Mouse (Mus musculus): Measurements from ENCODE around the gene Pskh1. TPM values are rescaled to one million over a fixed set of nuclear protein-coding genes. Genes with fewer than 3 reads are reported as not detected.

Pskh1 gene
- polyA plus RNA-seq (2012; rRNA removed) = 30.0 and 32.6 TPM in 2 replicates

DNA sequence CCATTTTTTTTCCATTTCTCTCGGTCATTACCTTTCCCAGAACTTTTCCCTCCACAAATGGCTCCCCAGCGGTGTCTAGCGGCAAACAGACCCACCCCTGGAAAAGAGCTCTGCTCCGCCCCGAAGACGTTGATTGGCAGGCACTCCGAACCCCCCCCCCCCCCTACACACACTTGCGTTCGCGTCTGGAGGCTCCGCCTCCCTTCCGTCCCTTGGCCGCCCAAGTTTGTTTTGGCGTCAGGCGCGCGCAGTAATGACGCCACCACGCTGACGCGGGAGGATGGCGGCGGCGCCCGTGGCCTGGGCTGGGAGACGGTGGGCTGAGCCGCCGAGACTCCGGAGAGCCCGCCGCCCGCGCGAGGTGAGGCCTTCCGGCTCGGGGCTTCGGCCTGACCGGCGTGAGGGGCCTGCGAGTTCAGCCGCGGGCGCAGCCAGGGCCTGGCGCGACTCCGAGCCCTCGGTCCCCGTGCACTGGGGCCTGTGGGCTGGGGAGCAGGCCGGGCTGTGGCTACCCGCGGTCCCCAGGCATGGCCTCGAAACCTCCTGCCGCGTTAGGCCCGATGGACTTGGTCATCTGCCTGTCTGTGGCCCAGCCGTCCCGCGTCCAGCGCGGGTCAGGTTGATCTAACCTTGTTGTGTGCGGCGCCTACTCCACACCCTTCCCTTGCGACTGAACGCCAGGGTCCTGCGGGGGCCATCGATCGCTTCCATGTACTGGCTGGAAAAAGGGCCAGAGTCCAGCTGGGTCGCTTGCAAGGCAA is at the start of gene Pskh1:
Pskh1 (plus strand) TSS at position 262 of the 761 bp plus-strand sequence.
- peak; percentile 96 for DNase-seq (ENCODE audit: low spot score)

GRCm38 (mm10) chr8:105850611-105851010 is 49.6 kb upstream of the Pskh1 start:
- no peak for DNase-seq (ENCODE audit: low spot score)

- DNase-seq (ENCODE audit: low spot score) = peak; percentile 67
Observed at GRCm38 (mm10) chr8:105851651-105852143, 48.5 kb upstream of the Pskh1 start.

GRCm38 (mm10) chr8:105852146-105852729 is 48.0 kb upstream of the Pskh1 start:
- DNase-seq (ENCODE audit: low spot score) = no peak

DNA sequence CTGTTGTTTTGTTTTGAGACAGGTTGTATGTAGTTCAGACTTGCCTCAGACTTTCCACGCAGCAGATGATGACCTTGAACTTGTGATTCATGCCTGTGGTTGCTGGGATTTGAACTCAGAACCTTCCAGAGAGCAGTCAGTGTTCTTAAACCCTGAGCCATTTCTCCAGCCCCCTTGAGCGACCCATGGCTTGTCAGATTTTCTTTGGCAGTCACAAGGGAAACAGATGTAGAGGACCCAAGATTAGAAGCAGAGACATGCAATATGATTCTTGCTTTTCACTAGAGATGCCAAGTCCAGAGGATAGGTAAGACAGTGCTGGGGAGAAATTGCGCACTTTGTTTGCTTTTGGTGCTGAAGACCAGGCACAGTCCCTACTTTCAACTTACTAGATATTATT is 47.1 kb upstream of the Pskh1 start, which contains the start of gene Cenpt:
Cenpt (minus strand) TSS at position 101 of the 400 bp plus-strand sequence.
- no peak for DNase-seq (ENCODE audit: low spot score)

DNA sequence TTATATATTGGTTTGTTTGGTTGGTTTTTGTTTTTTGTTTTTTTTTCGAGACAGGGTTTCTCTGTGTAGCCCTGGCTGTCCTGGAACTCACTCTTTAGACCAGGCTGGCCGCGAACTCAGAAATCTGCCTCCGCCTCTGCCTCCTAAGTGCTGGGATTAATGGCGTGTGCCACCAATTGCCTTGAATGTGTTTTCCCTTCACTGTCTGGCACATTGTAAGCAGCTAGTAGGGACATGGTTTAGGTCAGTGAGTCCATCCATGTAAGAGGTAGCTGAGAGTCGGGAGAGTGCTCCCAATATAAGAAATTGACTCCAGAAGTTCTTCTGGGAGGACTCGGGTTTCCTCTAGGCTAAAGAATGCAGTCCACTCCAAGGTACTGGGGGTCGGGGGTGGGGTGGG is 45.9 kb upstream of the Pskh1 start:
- DNase-seq (ENCODE audit: low spot score) = no peak

- peak; percentile 88 for DNase-seq (ENCODE audit: low spot score)
Observed at GRCm38 (mm10) chr8:105854715-105855216, 45.5 kb upstream of the Pskh1 start, which contains the start of gene Thap11. Gene Thap11 (plus strand): TSS chr8:105855132.

DNA sequence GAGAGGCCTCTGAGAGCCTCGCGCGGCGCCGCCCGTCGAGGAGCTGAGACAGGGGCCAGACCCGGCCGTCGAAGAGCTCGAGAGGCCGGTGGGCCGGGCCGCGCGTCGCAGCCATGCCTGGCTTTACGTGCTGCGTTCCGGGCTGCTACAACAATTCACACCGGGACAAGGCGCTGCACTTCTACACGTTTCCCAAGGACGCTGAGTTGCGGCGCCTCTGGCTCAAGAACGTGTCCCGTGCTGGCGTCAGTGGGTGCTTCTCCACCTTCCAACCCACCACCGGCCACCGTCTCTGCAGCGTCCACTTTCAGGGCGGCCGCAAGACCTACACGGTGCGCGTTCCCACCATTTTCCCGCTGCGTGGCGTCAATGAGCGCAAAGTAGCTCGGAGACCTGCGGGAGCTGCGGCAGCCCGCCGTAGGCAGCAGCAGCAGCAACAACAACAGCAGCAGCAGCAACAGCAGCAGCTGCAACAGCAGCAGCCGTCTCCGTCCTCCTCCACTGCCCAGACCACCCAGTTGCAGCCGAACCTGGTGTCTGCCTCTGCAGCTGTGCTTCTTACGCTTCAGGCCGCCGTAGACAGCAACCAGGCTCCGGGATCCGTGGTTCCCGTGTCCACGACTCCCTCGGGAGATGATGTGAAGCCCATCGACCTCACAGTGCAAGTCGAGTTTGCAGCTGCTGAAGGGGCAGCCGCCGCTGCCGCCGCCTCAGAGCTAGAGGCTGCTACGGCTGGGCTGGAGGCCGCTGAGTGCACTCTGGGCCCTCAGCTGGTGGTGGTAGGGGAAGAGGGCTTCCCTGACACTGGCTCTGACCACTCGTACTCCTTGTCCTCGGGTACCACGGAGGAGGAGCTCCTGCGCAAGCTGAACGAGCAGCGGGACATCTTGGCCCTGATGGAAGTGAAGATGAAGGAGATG is 44.7 kb upstream of the Pskh1 start:
- peak; percentile 58 for DNase-seq (ENCODE audit: low spot score)

DNA sequence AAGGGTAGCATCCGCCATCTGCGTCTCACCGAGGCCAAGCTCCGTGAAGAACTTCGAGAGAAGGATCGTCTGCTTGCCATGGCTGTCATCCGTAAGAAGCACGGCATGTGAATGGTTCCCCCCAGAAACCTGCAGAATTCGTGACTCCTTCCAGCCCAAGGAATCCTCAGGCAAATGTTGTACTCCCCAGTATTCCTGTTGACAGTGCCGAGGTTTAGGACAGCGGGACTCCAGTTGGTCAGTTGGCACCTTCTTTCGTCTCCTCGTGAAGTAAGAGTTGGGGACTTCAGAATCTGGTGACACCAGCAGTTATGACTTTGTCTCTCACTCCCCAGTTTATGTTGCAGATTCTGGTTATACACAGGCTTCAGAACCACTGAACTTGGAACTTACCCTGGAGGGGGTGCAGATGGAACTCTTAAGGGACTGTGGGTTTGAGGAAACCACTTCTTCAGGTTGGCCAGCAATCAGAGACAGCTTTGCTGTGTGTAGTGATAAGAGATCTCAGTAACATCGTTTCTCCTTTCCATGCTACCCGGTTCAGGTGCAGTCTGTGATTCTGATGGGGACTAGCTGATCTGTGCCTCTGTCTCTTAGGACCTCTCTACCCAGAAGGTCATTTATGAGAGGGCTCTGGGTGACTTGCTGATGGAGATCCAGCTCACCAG is 43.9 kb upstream of the Pskh1 start:
- DNase-seq (ENCODE audit: low spot score) = no peak

DNA sequence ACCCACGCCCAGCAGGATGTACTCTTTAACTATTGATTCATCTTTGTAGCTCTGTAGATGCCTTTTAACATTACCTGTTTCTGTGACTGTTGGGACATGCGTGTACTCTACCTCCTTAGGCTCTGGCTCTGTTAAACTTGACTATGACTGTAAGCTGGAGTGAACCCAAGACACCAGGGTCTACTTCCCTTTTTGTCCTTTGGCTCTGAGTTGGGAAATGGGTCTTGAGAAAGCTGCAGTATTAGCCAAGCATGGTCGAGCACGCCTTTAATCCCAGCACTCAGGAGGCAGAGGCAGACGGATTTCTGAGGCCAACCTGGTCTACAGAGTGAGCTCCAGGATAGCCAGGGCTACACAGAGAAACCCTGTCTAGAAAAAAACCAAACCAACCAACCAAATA is 41.7 kb upstream of the Pskh1 start:
- no peak for DNase-seq (ENCODE audit: low spot score)

DNA sequence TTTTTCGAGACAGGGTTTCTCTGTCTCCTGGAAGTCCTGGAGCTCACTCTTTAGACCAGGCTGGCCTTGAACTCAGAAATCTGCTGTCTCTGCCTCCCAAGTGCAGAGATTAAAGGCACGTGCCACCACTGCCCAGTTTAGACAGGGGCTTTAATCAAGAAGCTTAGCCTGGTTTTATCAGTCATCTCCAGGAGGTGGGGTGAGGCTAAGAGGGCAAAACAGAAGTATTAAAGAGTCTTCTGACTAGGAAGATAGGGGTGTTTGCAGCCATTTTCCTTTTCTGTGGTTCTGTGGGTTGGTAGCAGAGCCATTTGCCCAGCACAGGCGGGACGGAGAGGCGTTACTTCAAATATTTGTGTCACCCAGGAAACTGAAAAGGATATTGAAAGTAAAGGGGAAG is 40.9 kb upstream of the Pskh1 start:
- DNase-seq (ENCODE audit: low spot score) = no peak

- DNase-seq (ENCODE audit: low spot score) = peak; percentile 87
Observed at GRCm38 (mm10) chr8:105860143-105860981, 39.9 kb upstream of the Pskh1 start, which contains the start of gene Nutf2. Gene Nutf2 (plus strand): TSS chr8:105860580.

DNA sequence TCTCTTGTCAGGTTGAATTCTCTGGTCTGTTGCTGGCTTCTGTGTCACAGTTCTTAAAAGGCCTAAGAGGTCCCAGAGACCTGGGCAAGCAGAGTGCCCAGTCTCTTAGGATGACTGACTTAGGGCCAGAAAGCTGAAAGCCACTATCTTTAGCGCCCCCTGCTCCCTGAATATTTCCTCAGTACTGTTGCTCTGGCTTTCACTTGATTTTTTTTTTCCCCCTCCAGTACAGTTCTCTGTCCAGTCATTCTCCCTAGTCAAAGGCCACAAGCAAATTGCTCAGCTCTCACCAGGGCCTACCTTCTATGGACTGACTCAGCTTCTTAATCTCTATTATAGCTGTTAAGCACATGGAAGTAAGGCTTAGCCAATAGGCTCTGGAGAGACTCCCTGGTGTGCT is 38.3 kb upstream of the Pskh1 start:
- DNase-seq (ENCODE audit: low spot score) = no peak

DNA sequence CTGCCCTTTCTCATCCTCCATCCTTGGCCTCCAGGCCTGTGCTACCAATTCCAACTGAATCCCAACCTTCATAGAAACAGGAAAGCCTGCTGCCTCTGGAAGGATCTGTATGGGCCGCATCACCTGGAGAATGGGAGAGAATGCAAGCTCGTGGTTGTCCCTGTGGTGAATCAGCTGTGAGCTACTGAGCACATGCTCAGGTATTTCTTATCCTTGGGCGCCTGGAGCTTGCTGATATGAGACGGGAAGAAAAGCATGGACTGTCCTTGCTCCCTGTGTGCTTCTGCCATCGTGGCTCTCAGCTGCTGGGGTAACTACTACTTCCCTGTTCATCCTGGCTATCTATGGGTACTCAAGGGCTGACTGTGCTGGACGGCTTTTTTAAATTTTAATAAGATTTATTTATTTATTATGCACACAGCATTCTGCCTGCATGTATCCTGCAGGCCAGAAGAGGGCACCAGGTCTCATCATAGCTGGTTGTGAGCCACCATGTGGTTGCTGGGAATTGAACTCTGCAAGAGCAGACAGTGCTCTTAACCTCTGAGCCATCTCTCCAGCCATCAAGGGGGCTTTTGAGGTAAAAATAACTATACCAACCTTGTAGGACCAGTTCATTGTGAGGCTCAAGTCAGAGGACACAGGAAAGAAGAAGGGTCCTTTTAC is 33.7 kb upstream of the Pskh1 start:
- no peak for DNase-seq (ENCODE audit: low spot score)

DNA sequence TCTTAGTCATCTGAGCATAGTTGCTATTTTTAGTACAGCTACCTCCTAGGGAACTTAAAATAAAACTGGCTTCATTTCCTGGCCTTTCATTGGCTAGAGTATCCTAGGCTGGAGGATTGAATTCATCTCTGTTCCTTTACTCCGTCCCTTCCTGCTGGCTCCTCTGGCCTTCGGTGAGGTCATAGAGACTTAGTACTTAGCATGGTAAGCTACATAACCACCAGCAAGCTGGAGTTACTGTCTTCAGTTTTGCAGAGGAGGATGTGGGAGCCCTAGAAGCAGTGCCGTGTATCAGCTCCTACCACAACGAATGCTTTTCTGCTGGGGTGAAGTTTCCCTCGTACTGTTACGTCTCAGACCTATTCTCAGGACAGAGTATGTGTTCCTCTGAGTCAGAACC is 25.9 kb upstream of the Pskh1 start:
- DNase-seq (ENCODE audit: low spot score) = no peak

DNA sequence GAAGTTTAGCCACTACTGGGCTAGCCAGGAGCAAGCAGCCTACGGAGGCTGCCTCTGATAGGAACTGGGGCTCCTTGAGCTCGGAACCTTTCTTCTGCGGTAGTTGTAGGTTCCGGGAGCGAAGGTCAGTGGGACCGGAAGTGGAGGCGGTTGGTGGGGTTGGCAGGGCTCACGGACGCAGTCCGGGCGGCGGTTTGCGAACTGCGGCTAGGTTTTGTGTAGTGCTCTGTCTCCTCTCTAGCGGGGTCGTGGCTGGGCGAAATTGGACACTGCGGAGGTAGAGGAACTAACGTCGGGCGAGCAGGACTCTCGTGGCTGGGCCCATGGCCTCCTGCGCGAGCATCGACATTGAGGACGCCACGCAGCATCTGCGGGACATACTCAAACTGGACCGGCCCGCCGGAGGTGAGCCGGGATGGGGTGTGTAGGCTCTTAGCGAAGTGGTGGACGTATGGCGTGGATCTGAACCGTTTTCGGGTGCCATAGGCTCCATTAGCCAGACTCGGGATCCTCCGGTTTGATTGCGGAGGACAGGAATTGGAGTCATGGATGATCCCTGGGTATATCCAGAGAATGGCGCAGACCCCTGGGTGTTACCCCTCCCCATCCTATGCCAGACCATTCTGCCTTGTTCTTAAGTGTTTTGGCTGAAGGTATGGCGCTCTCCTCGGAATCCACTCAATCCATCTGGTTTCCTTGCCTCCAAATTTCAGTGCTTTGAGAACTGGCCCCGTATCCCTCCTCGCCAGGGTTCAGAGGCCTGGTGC is 19.3 kb upstream of the Pskh1 start, which contains the start of gene Edc4:
Edc4 (plus strand) TSS at position 128 of the 767 bp plus-strand sequence.
- peak; percentile 77 for DNase-seq (ENCODE audit: low spot score)

- no peak for DNase-seq (ENCODE audit: low spot score)
Observed at GRCm38 (mm10) chr8:105889756-105890465, 10.3 kb upstream of the Pskh1 start.

- DNase-seq (ENCODE audit: low spot score) = no peak
Observed at GRCm38 (mm10) chr8:105890870-105891269, 9.4 kb upstream of the Pskh1 start.
